Mouse (Mus musculus) CD4-positive, CD25-positive, alpha-beta regulatory T cell (primary cell): Measurements from ENCODE around the gene Nek9. TPM values are rescaled to one million over a fixed set of nuclear protein-coding genes. Genes with fewer than 3 reads are reported as not detected.

Experiments used
- polyA plus RNA-seq: library from polyadenylated mRNA; unstranded; fragments of 100-300 nt; shearing (Covaris generic); gene quantifications from one replicate; pipeline ENCODE4 v1.2.1, GENCODE M21; 2017

Gene Nek9
- 28.5 TPM for polyA plus RNA-seq

GRCm38 (mm10) chr12:85339243-85339729 is at the start of gene Nek9:
TSS of gene Nek9 (minus strand) at chr12:85339362.

GRCm38 (mm10) chr12:85374561-85375272 is 35.6 kb upstream of the Nek9 start, which contains the start of gene Tmed10:
TSS of gene Tmed10 (minus strand) at chr12:85374847.

GRCm38 (mm10) chr12:85288486-85289156 is 50.5 kb downstream of the Nek9 start, which contains the start of gene Zc2hc1c:
TSS of gene Zc2hc1c (plus strand) at chr12:85288591.

GRCm38 (mm10) chr12:85287809-85288485 is 51.2 kb downstream of the Nek9 start, which contains the start of gene Acyp1:
TSS of gene Acyp1 (minus strand) at chr12:85288438.

GRCm38 (mm10) chr12:85270319-85270718 is 68.8 kb downstream of the Nek9 start, which contains the start of gene Mlh3:
TSS of gene Mlh3 (minus strand) at chr12:85270599.

Other genes starting within 250 kb of the Nek9 start
- gene Prox2, start 228.6 kb downstream of the Nek9 start, polyA plus RNA-seq = 6.1 TPM
- 97.0 TPM for gene Dlst, start 228.5 kb downstream of the Nek9 start, polyA plus RNA-seq
- 1.3 TPM for gene Rps6kl1, start 188.1 kb downstream of the Nek9 start, polyA plus RNA-seq
- 0.11 TPM for gene Pgf, start 161.6 kb downstream of the Nek9 start, polyA plus RNA-seq
- gene Eif2b2, start 119.9 kb downstream of the Nek9 start, polyA plus RNA-seq = 108 TPM
- 16.0 TPM for gene Mlh3, start 68.8 kb downstream of the Nek9 start, polyA plus RNA-seq
- gene Acyp1, start 50.9 kb downstream of the Nek9 start, polyA plus RNA-seq = 82.4 TPM
- 0.12 TPM for gene Zc2hc1c, start 50.8 kb downstream of the Nek9 start, polyA plus RNA-seq
- 169 TPM for gene Tmed10, start 35.5 kb upstream of the Nek9 start, polyA plus RNA-seq
- gene Fos, start 134.5 kb upstream of the Nek9 start, polyA plus RNA-seq = 26.5 TPM